Mouse (Mus musculus) ES-Bruce4 (cell line): ENCODE results near the gene Eif4g3. TPM values are rescaled to one million over a fixed set of nuclear protein-coding genes. Genes with fewer than 3 reads are reported as not detected.

Experiments used
- H3K27ac ChIP-seq: 2 replicates; pipeline ENCODE4 v1.5.1; 2012; ENCODE audit warnings: low read length, inconsistent platforms; ENCODE audit not compliant: insufficient read depth
- H3K27me3 ChIP-seq: 2 replicates; pipeline ENCODE4 v1.6.1; 2012; ENCODE audit warnings: mild to moderate bottlenecking, low read length, inconsistent platforms; ENCODE audit not compliant: control insufficient read depth, poor library complexity, insufficient read depth, severe bottlenecking
- H3K36me3 ChIP-seq: 2 replicates; pipeline ENCODE4 v1.6.1; 2012; ENCODE audit warnings: inconsistent platforms, mild to moderate bottlenecking, low read length, moderate library complexity; ENCODE audit not compliant: control insufficient read depth, poor library complexity, insufficient read depth, severe bottlenecking
- H3K4me1 ChIP-seq: one replicate; pipeline ENCODE4 v1.8.1; 2011; ENCODE audit warnings: low read length; ENCODE audit not compliant: control insufficient read depth, insufficient read depth
- H3K4me3 ChIP-seq: 2 replicates; pipeline ENCODE4 v1.5.1; 2011; ENCODE audit warnings: low read depth, mild to moderate bottlenecking, low read length
- H3K9ac ChIP-seq: 2 replicates; pipeline ENCODE4 v1.6.1; 2012; ENCODE audit warnings: low read depth, mild to moderate bottlenecking, inconsistent platforms; ENCODE audit not compliant: poor library complexity, severe bottlenecking
- H3K9me3 ChIP-seq: replicated peaks from 2 replicates; pipeline ENCODE4 v1.6.1; 2012; ENCODE audit warnings: mild to moderate bottlenecking, low read length, inconsistent platforms; ENCODE audit not compliant: control insufficient read depth, poor library complexity, insufficient read depth, severe bottlenecking
- CTCF ChIP-seq: IDR thresholded peaks from one replicate; pipeline ENCODE4 v1.8.1; 2011; ENCODE audit warnings: low read depth, low read length
- EP300 ChIP-seq: IDR thresholded peaks from 2 replicates; pipeline ENCODE4 v1.6.1; 2011; ENCODE audit warnings: low read depth, low read length; ENCODE audit not compliant: insufficient read depth
- POLR2A ChIP-seq: IDR thresholded peaks from one replicate; pipeline ENCODE4 v1.8.1; 2011; ENCODE audit warnings: low read length; ENCODE audit not compliant: insufficient read depth
- polyA plus RNA-seq: library from polyadenylated mRNA; stranded (reverse); fragments of >200 nt; gene quantifications from 2 replicates; pipeline ENCODE4 v1.2.4, GENCODE M21; 2011; ENCODE audit warnings: low read depth; ENCODE audit not compliant: missing spikeins, insufficient read depth, insufficient read length

Gene Eif4g3
- polyA plus RNA-seq, 1 experiment = 71.7 TPM

DNA sequence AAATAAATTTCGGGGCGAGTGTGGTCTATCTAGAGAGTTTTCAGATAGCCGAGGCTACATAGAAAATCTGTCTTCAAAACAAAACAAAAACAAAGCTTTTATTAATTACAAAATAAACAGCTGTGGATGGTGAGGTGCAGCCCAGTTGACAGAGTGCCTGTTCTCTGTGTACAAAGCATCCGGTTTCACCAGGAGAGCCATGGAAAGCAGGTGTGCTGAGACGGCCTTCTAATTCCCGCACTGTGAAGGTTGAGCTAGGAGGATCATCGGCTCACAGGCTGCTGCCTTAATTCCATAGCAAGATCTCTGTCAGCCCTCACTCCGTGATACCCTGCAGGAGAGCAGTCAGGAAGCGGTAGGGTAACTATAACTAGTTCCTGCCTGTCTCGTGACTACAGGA is 109.0 kb downstream of the Eif4g3 start:
- H3K36me3 ChIP-seq = 0 out of 2 replicates have a peak, but pooled peaks cover 2% of the 10 kb centered on the region
- H3K27me3 ChIP-seq = no peaks in the 10 kb centered on the region
- no peaks in the 10 kb centered on the region for H3K4me1 ChIP-seq
- TF ChIP-seq CTCF (no peak), POLR2A (no peak), EP300 (no peak)
- H3K4me3 ChIP-seq = no peak overlapping the region
- H3K9me3 ChIP-seq = no peaks in the 10 kb centered on the region
- no peak overlapping the region for H3K9ac ChIP-seq
- no peak overlapping the region for H3K27ac ChIP-seq

DNA sequence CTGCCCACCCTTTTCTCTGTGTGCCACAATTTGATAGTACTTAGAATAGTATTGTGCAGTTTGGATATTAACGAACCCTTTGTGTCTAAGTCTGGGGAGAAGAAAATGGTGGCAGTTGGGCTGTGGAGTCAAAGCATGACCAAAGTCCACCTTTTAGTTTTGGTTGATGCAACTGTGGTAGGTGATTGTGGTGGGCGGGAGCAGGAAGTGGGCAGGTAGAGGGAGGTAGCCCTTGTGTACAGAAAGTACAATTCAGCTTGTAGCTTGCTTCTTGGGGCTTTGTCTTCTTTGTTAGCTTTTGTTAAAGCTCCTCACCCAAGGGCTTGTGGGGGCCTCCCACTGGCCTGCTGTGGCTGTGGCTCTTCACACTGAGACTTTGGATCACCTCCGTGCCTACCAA is 109.6 kb downstream of the Eif4g3 start:
- Histone ChIP-seq H3K4me1 (no peaks in the 10 kb centered on the region), H3K9me3 (no peaks in the 10 kb centered on the region), H3K27ac (no peak overlapping the region), H3K27me3 (no peaks in the 10 kb centered on the region), H3K36me3 (0 out of 2 replicates have a peak, but pooled peaks cover 2% of the 10 kb centered on the region), H3K9ac (no peak overlapping the region), H3K4me3 (no peak overlapping the region)
- TF ChIP-seq CTCF (no peak), POLR2A (no peak), EP300 (no peak)

DNA sequence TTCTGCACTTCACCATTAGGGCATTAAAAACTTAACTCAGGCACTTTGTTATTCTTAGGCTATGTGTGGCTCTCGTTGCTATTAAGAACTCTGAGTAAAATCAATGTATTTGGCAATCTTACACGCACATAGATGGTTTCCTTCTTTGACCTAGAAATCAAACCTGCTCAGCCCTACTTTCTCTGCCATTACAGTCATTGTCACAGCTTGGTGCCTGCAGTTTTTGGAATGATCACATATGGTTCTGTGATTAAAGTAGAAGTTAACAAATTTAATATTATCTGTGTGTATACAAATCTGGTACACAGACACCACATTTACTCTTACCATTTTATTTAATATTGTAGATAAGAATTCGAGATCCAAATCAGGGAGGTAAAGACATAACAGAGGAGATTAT is 112.1 kb downstream of the Eif4g3 start:
- Histone ChIP-seq H3K9ac (no peak overlapping the region), H3K27ac (no peak overlapping the region), H3K9me3 (no peaks in the 10 kb centered on the region), H3K4me3 (no peak overlapping the region), H3K36me3 (0 out of 2 replicates have a peak, but pooled peaks cover 2% of the 10 kb centered on the region), H3K4me1 (no peaks in the 10 kb centered on the region), H3K27me3 (no peaks in the 10 kb centered on the region)
- TF ChIP-seq CTCF (no peak), POLR2A (no peak), EP300 (no peak)

DNA sequence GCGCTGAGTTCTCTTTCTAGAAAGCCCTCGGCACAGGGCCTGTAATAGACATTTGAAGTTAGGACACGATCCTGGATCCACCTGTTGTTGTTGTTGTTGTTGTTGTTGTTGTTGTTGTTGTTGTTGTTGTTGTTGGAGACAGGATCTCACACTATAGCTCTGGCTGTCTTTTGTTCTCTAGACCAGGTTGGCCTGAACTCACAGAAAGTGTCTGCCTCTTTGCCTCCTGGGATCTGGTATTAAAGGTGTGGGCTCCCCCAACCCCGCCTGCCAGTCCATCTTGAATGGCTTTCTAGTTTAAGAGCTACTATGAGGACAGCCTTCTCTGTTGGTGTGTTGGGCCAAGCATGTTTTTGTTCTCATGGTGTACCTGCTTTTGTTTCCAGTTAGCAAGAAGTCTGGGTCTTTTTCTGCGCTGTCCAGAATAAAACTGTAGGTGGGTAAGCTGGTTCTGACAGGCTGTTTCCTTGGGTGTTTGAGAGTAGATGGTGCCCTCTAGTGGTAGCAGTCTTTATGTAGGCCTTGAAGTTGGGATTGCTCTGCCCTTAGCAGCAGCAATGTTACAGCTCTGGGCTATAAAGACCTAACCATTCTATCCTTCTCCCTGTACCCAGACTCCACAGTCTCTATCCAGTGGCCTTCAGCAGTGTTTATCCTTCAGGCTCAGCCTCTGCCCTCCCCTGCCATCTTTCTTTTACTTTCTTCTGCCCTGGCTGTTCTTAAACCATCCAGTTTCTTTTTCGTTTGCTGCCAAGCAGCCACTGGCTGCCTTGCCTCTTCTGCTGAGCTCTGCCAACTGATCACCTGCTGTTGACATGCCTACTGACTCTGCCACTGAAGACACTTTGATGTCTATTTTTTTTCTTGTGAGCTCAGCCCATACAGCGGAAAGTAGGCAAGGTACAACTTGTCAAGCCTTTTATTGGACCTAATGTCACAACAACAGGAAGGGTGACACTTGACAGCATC is 114.9 kb downstream of the Eif4g3 start:
- 0 out of 2 replicates have a peak, but pooled peaks cover 2% of the 10 kb centered on the region for H3K36me3 ChIP-seq
- TF ChIP-seq EP300 (no peak), POLR2A (no peak), CTCF (peak; percentile 19)
- H3K9me3 ChIP-seq = no peaks in the 10 kb centered on the region
- no peak overlapping the region for H3K27ac ChIP-seq
- H3K27me3 ChIP-seq = no peaks in the 10 kb centered on the region
- H3K4me3 ChIP-seq = no peak overlapping the region
- H3K9ac ChIP-seq = no peak overlapping the region
- no peaks in the 10 kb centered on the region for H3K4me1 ChIP-seq

DNA sequence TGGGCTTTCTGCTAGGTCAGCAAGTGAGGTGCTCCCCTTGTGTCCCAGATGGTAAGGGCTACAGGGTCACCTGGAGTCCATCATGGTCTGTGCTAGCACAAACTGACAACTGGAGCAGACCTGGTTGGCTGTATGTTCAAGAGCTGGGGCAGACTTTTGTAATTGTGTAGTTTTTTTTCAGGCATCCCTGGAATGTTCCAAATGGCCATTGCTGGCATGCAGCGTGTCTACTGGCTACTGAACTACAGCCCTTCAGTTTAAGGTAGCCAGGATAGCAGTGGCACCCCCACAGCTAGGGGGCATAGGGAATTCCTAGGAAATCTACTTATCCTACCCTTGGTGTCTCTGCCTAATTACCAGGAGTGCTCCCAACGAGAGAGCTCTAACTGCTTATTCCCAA is 115.7 kb downstream of the Eif4g3 start:
- no peak overlapping the region for H3K27ac ChIP-seq
- TF ChIP-seq POLR2A (no peak), CTCF (no peak), EP300 (no peak)
- H3K4me3 ChIP-seq = no peak overlapping the region
- no peaks in the 10 kb centered on the region for H3K27me3 ChIP-seq
- no peaks in the 10 kb centered on the region for H3K9me3 ChIP-seq
- no peaks in the 10 kb centered on the region for H3K4me1 ChIP-seq
- H3K36me3 ChIP-seq = 0 out of 2 replicates have a peak, but pooled peaks cover 2% of the 10 kb centered on the region
- H3K9ac ChIP-seq = no peak overlapping the region

DNA sequence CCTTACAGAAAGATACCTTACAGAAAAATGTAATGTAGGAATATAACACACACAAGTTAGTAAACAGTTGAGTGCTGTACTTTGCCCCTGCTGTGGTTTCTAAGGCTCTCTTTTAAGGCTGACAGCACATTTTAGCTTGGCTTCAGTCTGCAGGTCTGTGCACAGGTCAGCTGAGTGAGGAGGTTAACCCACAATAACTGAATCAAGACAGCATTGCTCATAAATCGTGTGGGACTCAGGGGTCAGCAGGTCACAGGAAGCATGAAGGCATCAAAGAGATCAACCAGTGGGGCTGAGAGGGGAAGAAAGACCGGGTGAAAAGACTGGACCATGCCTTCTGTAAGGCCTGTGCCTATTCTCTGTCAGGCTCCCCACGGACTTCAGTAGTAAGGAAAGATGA is 116.5 kb downstream of the Eif4g3 start:
- TF ChIP-seq CTCF = no peak
- Histone ChIP-seq H3K4me1 (no peaks in the 10 kb centered on the region), H3K9ac (no peak overlapping the region), H3K4me3 (no peak overlapping the region), H3K36me3 (0 out of 2 replicates have a peak, but pooled peaks cover 5% of the 10 kb centered on the region), H3K27me3 (no peaks in the 10 kb centered on the region), H3K9me3 (no peaks in the 10 kb centered on the region), H3K27ac (no peak overlapping the region)
